Mouse (Mus musculus) intestine, embryonic 15.5 days (tissue): Measurements from ENCODE around the gene Gm20388. TPM values are rescaled to one million over a fixed set of nuclear protein-coding genes. Genes with fewer than 3 reads are reported as not detected.

Experiments
- ATAC-seq: fragments of 200-750 bp; cut with Nextera tagmentation; 2 replicates; pipeline ENCODE4 v1.8.0; 2017; ENCODE audit warnings: moderate TSS enrichment, moderate library complexity
- H3K27ac ChIP-seq: fragments of 300-500 bp; sonication (generic); 2 replicates; pipeline ENCODE4 v1.5.1; 2015; ENCODE audit warnings: mild to moderate bottlenecking, inconsistent platforms
- H3K27me3 ChIP-seq: fragments of 300-500 bp; sonication (generic); replicated peaks from 2 replicates; pipeline ENCODE4 v1.6.1; 2015; ENCODE audit warnings: inconsistent platforms
- H3K36me3 ChIP-seq: fragments of 300-500 bp; sonication (generic); 2 replicates; pipeline ENCODE4 v1.6.1; 2015; ENCODE audit warnings: inconsistent platforms
- H3K4me1 ChIP-seq: fragments of 300-500 bp; sonication (generic); replicated peaks from 2 replicates; pipeline ENCODE4 v1.6.1; 2015; ENCODE audit warnings: inconsistent platforms
- H3K4me2 ChIP-seq: fragments of 300-500 bp; sonication (generic); replicated peaks from 2 replicates; pipeline ENCODE4 v1.6.1; 2015; ENCODE audit warnings: mild to moderate bottlenecking, inconsistent platforms
- H3K4me3 ChIP-seq: fragments of 300-500 bp; sonication (generic); replicated peaks from 2 replicates; pipeline ENCODE4 v1.5.1; 2015; ENCODE audit warnings: inconsistent platforms
- H3K9ac ChIP-seq: fragments of 300-500 bp; sonication (generic); 2 replicates; pipeline ENCODE4 v1.6.1; 2015; ENCODE audit warnings: inconsistent platforms
- H3K9me3 ChIP-seq: fragments of 300-500 bp; sonication (generic); 2 replicates; pipeline ENCODE4 v1.6.1; 2016; ENCODE audit warnings: inconsistent platforms
- WGBS: fragments of 180-500 bp; shearing (Covaris S2); methylation state at CpG from one replicate; pipeline ENCODE4 v1.1.7; 2015; 5-methylcytosine and 5-hydroxymethylcytosine counted together
- polyA plus RNA-seq: library from polyadenylated mRNA; unstranded; fragments of >200 nt; fragmentation: Nextera tagmentation; extraction: Ambion mirVana; gene quantifications from 2 replicates; pipeline ENCODE4 v1.2.1, GENCODE M21; 2015

The Gm20388 gene
- polyA plus RNA-seq, 1 experiment from 2014 or later, result not detected

DNA sequence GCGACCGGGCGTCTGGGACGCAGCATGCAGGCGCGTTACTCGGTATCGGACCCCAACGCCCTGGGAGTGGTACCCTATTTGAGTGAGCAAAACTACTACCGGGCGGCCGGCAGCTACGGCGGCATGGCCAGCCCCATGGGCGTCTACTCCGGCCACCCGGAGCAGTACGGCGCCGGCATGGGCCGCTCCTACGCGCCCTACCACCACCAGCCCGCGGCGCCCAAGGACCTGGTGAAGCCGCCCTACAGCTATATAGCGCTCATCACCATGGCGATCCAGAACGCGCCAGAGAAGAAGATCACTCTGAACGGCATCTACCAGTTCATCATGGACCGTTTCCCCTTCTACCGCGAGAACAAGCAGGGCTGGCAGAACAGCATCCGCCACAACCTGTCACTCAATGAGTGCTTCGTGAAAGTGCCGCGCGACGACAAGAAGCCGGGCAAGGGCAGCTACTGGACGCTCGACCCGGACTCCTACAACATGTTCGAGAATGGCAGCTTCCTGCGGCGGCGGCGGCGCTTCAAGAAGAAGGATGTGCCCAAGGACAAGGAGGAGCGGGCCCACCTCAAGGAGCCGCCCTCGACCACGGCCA, 1206.0 kb downstream of the Gm20388 start:
- Histone ChIP-seq H3K27me3 (peaks cover 78% of the 10 kb centered on the region), H3K4me1 (peaks cover 15% of the 10 kb centered on the region), H3K27ac (0 out of 2 replicates have a peak overlapping the region, but pooled peaks have one; percentile 2), H3K4me3 (peak overlapping the region; percentile 45), H3K9ac (peak overlapping the region; percentile 22), H3K9me3 (no peaks in the 10 kb centered on the region; the same call in 1 of the 2 replicates), H3K4me2 (peak overlapping the region; percentile 89), H3K36me3 (no peaks in the 10 kb centered on the region)
- peak; percentile 56 for ATAC-seq
- 1% methylated on average over 55 of the region's 55 CpGs for WGBS

- WGBS, result under 1% methylated on average over 61 of the region's 62 CpGs
- Histone ChIP-seq H3K9ac (no peak overlapping the region), H3K27me3 (peaks cover 84% of the 10 kb centered on the region), H3K9me3 (no peaks in the 10 kb centered on the region; the same call in 1 of the 2 replicates), H3K4me2 (peak overlapping the region; percentile 89), H3K36me3 (no peaks in the 10 kb centered on the region), H3K27ac (no peak overlapping the region), H3K4me3 (peak overlapping the region; percentile 45), H3K4me1 (peaks cover 15% of the 10 kb centered on the region)
- ATAC-seq, result no peak
These were observed 1206.6 kb downstream of the Gm20388 start for GRCm38 (mm10) chr8:121117186-121117651.

DNA sequence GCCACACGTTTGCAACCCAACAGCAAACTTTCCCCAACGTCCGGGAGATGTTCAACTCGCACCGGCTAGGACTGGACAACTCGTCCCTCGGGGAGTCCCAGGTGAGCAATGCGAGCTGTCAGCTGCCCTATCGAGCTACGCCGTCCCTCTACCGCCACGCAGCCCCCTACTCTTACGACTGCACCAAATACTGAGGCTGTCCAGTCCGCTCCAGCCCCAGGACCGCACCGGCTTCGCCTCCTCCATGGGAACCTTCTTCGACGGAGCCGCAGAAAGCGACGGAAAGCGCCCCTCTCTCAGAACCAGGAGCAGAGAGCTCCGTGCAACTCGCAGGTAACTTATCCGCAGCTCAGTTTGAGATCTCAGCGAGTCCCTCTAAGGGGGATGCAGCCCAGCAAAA, 1207.3 kb downstream of the Gm20388 start:
- peak overlapping the region; percentile 89 for H3K4me2 ChIP-seq
- H3K4me1 ChIP-seq, result peaks cover 15% of the 10 kb centered on the region
- no peaks in the 10 kb centered on the region for H3K36me3 ChIP-seq
- ATAC-seq, result no peak
- peaks cover 90% of the 10 kb centered on the region for H3K27me3 ChIP-seq
- H3K4me3 ChIP-seq, result peak overlapping the region; percentile 45
- 1% methylated on average over 28 of the region's 28 CpGs for WGBS
- no peaks in the 10 kb centered on the region; the same call in 1 of the 2 replicates for H3K9me3 ChIP-seq
- H3K9ac ChIP-seq, result no peak overlapping the region
- H3K27ac ChIP-seq, result no peak overlapping the region

- Histone ChIP-seq H3K9ac (no peak overlapping the region), H3K27ac (no peak overlapping the region), H3K36me3 (no peaks in the 10 kb centered on the region), H3K9me3 (no peaks in the 10 kb centered on the region; the same call in 1 of the 2 replicates), H3K4me3 (no peak overlapping the region), H3K4me2 (no peak overlapping the region), H3K4me1 (peaks cover 15% of the 10 kb centered on the region), H3K27me3 (peaks cover 95% of the 10 kb centered on the region)
- WGBS, result 7% methylated on average over 18 of the region's 18 CpGs
- no peak for ATAC-seq
These were observed 1208.2 kb downstream of the Gm20388 start for GRCm38 (mm10) chr8:121118634-121119420.

DNA sequence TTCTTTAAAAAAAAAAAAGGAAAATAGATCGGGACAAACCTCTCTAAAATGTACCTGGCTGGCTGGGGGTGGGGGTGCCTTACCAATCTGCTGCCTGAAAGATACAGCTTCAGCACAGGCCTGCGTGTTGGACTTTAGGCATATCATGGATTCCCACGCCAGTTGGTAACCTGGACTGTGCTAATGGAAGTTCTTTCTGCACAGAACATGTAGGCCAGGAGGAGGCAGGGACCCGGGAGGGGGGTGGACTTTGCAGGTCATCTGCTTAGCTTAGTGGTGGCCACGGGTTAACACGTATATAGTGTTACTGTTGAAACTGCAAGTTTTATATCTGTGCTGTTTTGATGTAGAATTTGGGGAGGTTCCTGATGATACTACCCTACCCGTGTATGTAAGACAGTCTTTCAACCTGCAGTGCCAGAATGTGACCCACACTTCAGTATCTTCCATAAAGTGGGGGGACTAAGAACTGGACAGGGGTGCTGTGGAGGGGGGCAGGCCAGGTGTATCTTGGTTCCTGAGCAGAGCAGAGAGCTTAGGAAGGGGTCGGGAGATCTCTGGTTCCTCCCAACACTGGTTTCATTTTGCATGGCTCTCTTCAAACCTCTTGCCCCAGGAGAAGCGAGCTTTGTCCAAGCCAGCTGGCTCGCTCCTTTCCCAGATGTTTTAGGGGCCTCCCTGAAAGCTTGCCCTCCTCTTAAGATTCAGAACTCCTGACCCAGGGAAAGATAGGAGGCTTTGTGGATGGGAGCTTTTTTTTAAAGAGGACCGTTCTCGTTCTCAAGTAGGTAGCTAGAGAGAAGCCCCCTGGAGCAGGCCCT, 1209.2 kb downstream of the Gm20388 start:
- WGBS, result 25% methylated on average over 12 of the region's 12 CpGs
- Histone ChIP-seq H3K27me3 (peaks cover 93% of the 10 kb centered on the region), H3K4me2 (no peak overlapping the region), H3K27ac (no peak overlapping the region), H3K9me3 (no peaks in the 10 kb centered on the region; the same call in 1 of the 2 replicates), H3K4me1 (peaks cover 19% of the 10 kb centered on the region), H3K9ac (no peak overlapping the region), H3K4me3 (no peak overlapping the region), H3K36me3 (no peaks in the 10 kb centered on the region)
- ATAC-seq, result no peak

DNA sequence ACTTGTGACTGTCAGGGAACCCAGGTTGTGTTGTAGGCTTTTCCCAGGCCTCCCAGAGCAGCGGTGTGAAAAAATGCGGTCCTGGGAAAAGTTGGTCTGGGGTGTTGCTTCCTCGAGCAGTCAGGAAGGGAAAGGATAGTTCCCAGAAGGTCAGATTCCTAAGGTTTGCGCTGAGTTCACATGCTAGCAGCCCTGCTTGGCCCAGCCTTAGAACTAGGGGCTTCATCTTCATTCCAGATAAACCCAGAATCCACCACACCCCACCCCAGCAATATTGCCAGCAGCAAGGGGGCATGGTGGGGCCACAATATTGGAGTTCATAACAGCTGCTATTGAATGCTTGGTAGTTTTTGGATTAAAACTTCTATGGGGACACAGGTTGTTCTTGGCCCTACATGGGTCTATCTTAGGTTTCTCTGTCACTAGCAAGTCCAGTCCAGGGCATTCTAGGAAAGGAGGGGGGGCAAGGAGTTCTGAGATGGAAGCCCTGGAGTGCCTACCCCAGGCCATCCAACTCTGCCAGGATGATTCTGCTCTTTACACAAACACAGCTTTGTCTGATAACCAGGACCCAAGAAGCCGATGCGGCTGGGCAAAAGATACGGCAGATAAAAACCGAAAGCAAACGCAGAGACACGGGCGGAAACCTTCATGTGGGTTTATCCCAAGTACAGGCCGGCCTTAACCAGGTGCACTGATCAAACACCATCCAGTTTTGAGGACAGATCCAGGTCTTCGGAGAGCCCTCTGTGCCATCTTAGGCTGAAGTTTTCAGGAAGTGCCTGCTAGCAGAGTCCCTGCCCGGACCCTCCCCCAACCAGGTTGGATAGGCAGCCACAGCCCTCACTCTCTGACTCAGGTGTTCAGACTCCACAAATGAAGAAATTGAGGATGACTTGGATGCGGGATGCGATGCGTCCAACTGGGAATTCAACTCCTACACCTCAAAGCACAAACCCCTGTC, 1210.1 kb downstream of the Gm20388 start:
- Histone ChIP-seq H3K9ac (no peak overlapping the region), H3K4me3 (no peak overlapping the region), H3K36me3 (no peaks in the 10 kb centered on the region), H3K9me3 (no peaks in the 10 kb centered on the region; the same call in 1 of the 2 replicates), H3K4me2 (no peak overlapping the region), H3K27me3 (peaks cover 95% of the 10 kb centered on the region), H3K4me1 (peaks cover 27% of the 10 kb centered on the region), H3K27ac (no peak overlapping the region)
- ATAC-seq, result no peak
- 28% methylated on average over 17 of the region's 17 CpGs for WGBS

GRCm38 (mm10) chr8:121121704-121122103, 1211.1 kb downstream of the Gm20388 start:
- 16% methylated on average over 8 of the region's 8 CpGs for WGBS
- H3K9me3 ChIP-seq, result no peaks in the 10 kb centered on the region; the same call in 1 of the 2 replicates
- peaks cover 96% of the 10 kb centered on the region for H3K27me3 ChIP-seq
- peaks cover 22% of the 10 kb centered on the region for H3K4me1 ChIP-seq
- no peaks in the 10 kb centered on the region for H3K36me3 ChIP-seq
- no peak overlapping the region for H3K4me2 ChIP-seq
- no peak overlapping the region for H3K4me3 ChIP-seq
- no peak overlapping the region for H3K27ac ChIP-seq
- no peak for ATAC-seq
- no peak overlapping the region for H3K9ac ChIP-seq

DNA sequence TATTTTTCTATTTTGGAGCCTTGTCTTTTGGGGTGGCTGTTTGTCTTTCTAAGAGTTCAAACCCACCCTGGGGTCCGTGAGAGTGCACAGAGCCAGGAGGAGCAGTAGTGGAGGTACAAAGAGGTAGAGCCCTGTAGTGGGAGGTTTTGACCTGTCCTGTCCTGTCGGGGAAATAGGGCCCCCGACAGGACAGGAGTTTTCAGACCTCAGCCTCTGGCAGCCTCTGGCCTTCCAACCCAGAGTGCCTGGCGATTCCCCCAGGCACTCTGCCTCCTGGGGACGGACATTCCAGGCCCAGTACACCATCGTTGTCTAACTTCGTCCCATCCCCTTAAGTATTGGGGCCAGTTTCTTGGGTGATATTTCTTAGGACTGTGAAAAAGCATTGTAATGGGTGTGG, 1211.7 kb downstream of the Gm20388 start:
- no peaks in the 10 kb centered on the region for H3K36me3 ChIP-seq
- 18% methylated on average over 7 of the region's 7 CpGs for WGBS
- H3K4me2 ChIP-seq, result no peak overlapping the region
- no peaks in the 10 kb centered on the region; the same call in 1 of the 2 replicates for H3K9me3 ChIP-seq
- no peak overlapping the region for H3K9ac ChIP-seq
- H3K27ac ChIP-seq, result no peak overlapping the region
- peaks cover 15% of the 10 kb centered on the region for H3K4me1 ChIP-seq
- ATAC-seq, result no peak
- H3K27me3 ChIP-seq, result peaks cover 95% of the 10 kb centered on the region
- H3K4me3 ChIP-seq, result no peak overlapping the region

GRCm38 (mm10) chr8:121123113-121123512, 1212.5 kb downstream of the Gm20388 start:
- WGBS, result 54% methylated on average over 2 of the region's 2 CpGs
- Histone ChIP-seq H3K27ac (no peak overlapping the region), H3K27me3 (peaks cover 95% of the 10 kb centered on the region), H3K4me3 (no peak overlapping the region), H3K9ac (no peak overlapping the region), H3K4me2 (no peak overlapping the region), H3K9me3 (no peaks in the 10 kb centered on the region; the same call in 1 of the 2 replicates), H3K36me3 (no peaks in the 10 kb centered on the region), H3K4me1 (peaks cover 19% of the 10 kb centered on the region)
- no peak for ATAC-seq

DNA sequence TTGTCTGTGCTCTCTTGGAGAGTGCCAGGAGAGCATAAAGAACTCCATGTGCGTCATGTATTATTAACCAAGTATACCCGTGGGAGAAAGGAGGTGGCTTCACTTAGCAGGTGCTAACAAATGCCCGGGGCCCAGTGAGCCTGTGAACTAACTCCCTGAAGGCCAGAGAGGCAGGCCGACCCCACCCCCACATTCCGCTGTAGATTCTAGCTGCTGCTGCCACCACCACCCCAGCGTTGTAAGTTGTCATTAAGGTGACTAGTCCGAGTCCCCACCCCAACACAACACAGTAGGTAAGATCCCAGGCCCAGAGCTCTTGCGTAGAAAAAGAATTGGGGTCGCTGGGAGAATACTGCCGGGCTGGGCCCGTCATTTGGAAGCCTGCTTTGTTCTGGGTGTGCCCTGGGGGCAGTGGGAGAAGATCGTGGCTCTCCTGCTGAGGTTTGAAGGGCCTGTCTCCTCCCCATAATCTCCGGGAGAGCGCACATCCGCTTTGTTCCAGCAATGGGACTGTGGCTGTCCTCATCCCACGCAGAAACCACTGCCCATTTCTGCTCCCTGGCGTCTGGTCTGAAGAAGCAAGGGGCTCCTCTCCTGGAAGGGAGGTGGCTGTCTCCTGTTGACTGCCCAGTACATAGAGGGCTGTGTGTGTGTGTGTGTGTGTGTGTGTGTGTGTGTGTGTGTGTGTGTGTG, 1214.1 kb downstream of the Gm20388 start:
- no peaks in the 10 kb centered on the region for H3K36me3 ChIP-seq
- H3K27me3 ChIP-seq, result peaks cover 97% of the 10 kb centered on the region
- 8% methylated on average over 17 of the region's 17 CpGs for WGBS
- peak overlapping the region; percentile 93 for H3K4me2 ChIP-seq
- H3K4me3 ChIP-seq, result peak overlapping the region; percentile 41; the same call in 1 of the 2 replicates
- H3K4me1 ChIP-seq, result peaks cover 27% of the 10 kb centered on the region
- no peak overlapping the region for H3K27ac ChIP-seq
- H3K9ac ChIP-seq, result no peak overlapping the region
- no peak; the same call in 1 of the 2 replicates for ATAC-seq
- H3K9me3 ChIP-seq, result no peaks in the 10 kb centered on the region
